Mouse (Mus musculus): Measurements from ENCODE around the gene Btbd35f12.
"Not testable (repeated sequence)": the region's sequence is repeated elsewhere in the genome, so short reads cannot be mapped to it uniquely, and the experiment has no call there.

Gene Btbd35f12

DNA sequence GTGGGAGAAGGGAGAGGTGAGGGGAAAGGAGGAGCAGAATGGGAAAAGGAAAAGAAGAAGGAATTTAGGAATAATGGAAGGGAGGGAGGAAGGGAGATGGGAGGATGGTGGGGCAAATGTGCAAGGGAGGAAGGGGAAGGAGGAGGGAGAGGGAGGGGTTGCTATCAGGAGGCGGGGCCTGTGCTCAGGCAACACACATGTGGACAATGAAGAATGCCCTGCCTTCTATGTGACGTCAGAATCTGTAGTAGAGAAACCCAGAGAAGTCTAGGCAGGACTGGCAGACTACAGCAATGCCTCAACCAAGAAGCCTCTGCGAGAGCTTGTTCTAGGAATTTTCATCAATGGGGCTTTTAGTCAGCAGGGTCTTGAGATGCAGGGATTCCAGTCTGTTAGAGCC lies at the start of gene Btbd35f12:
Gene Btbd35f12, plus strand, starts transcription at position 301 of the 400 bp plus-strand sequence.
- not testable (repeated sequence) for DNase-seq

DNA sequence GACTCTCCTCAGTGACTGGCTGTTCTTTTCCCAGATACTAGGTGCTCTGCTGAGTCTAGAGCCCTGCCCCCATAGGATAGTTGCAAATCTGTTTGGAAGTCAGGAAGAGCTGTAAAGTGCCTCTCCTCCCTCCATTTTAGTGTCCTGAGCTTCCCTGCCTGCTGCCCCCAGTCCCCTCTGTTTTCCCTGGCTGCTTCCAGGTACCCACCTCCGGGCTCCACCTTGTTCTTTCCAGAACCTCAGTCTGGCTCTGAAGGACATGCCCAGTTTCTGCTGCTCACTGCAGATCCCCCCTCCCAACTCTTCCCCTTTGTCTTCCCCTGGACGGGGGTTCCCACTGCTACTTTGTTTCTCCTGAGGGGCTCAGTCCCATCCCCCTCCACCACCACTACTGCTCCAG lies 40.1 kb downstream of the Btbd35f12 start:
- DNase-seq: not testable (repeated sequence)
